Mouse (Mus musculus) mouse embryonic stem cell (cell line): ENCODE results near the gene Bckdha.

ENCODE experiments used
- in situ Hi-C, 2 experiments: fragments of 300-500 bp; cut with MboI; formaldehyde crosslinking; loops; 1 replicate in 1 of 2; 3 replicates in 1 of 2; pipeline ENCODE4 v1.14.3; 2019 to 2020; ENCODE audit warnings: low sequenced_read_pairs in 2 of 2, low pct_unique_long_range_greater_than_20kb in 1 of 2, mixed read lengths in 1 of 2; ENCODE audit not compliant: unreplicated experiment in 1 of 2

The Bckdha gene

GRCm38 (mm10) chr7:25623857-25624370 lies 34.9 kb downstream of the Bckdha start:
- in situ Hi-C loops, result loop anchor here in 1 of 2 experiments (5.0 to 25.0 kb wide), 2 partner anchors 78 to 487 kb away; no protein-coding TSS in a partner anchor

- in situ Hi-C loops, result loop anchor here in 1 of 2 experiments (5.0 to 25.0 kb wide), 2 partner anchors 82 to 483 kb away; no protein-coding TSS in a partner anchor
Measured at GRCm38 (mm10) chr7:25620751-25621150, 38.0 kb downstream of the Bckdha start.

- in situ Hi-C loops, result loop anchor here in 1 of 2 experiments (5.0 to 25.0 kb wide), 2 partner anchors 82 to 483 kb away; no protein-coding TSS in a partner anchor
Measured at GRCm38 (mm10) chr7:25620101-25620500, 38.7 kb downstream of the Bckdha start.

GRCm38 (mm10) chr7:25619722-25619991 lies 39.1 kb downstream of the Bckdha start:
- in situ Hi-C loops, result loop anchor here in 1 of 2 experiments (25.0 kb wide), 1 partner anchor 482 kb away; no protein-coding TSS in a partner anchor

GRCm38 (mm10) chr7:25618865-25619721 lies 39.7 kb downstream of the Bckdha start, which contains the start of gene Dmac2:
TSS of gene Dmac2 (plus strand) at chr7:25619414.
- in situ Hi-C loops, result loop anchor here in 1 of 2 experiments (25.0 kb wide), 1 partner anchor 482 kb away; no protein-coding TSS in a partner anchor

- in situ Hi-C loops, result loop anchor here in 1 of 2 experiments (25.0 kb wide), 1 partner anchor 480 kb away; no protein-coding TSS in a partner anchor
Measured at GRCm38 (mm10) chr7:25617376-25618160, 41.2 kb downstream of the Bckdha start.

- in situ Hi-C loops, result loop anchor here in 1 of 2 experiments (25.0 kb wide), 1 partner anchor 478 kb away; no protein-coding TSS in a partner anchor
Measured at GRCm38 (mm10) chr7:25615706-25616011, 43.1 kb downstream of the Bckdha start, which contains the start of gene Erich4. TSS of gene Erich4 (minus strand) at chr7:25615892.

- in situ Hi-C loops, result loop anchor here in 1 of 2 experiments (25.0 kb wide), 1 partner anchor 478 kb away; no protein-coding TSS in a partner anchor
Measured at GRCm38 (mm10) chr7:25614831-25615705, 43.7 kb downstream of the Bckdha start.

GRCm38 (mm10) chr7:25614086-25614485 lies 44.7 kb downstream of the Bckdha start:
- in situ Hi-C loops, result loop anchor here in 1 of 2 experiments (25.0 kb wide), 1 partner anchor 477 kb away; no protein-coding TSS in a partner anchor

GRCm38 (mm10) chr7:25611501-25611900 lies 47.3 kb downstream of the Bckdha start:
- in situ Hi-C loops, result loop anchor here in 1 of 2 experiments (25.0 kb wide), 1 partner anchor 474 kb away; no protein-coding TSS in a partner anchor

GRCm38 (mm10) chr7:25610056-25610455 lies 48.7 kb downstream of the Bckdha start:
- in situ Hi-C loops, result loop anchor here in 1 of 2 experiments (25.0 kb wide), 1 partner anchor 473 kb away; no protein-coding TSS in a partner anchor

- in situ Hi-C loops, result loop anchor here in 1 of 2 experiments (25.0 kb wide), 1 partner anchor 470 kb away; no protein-coding TSS in a partner anchor
Measured at GRCm38 (mm10) chr7:25607196-25607595, 51.6 kb downstream of the Bckdha start.

- in situ Hi-C loops, result loop anchor here in 1 of 2 experiments (25.0 kb wide), 1 partner anchor 469 kb away; no protein-coding TSS in a partner anchor
Measured at GRCm38 (mm10) chr7:25606625-25607063, 52.1 kb downstream of the Bckdha start.

- in situ Hi-C loops, result loop anchor here in 1 of 2 experiments (25.0 kb wide), 1 partner anchor 464 kb away; no protein-coding TSS in a partner anchor
Measured at GRCm38 (mm10) chr7:25601346-25601745, 57.4 kb downstream of the Bckdha start.

- in situ Hi-C loops, result loop anchor here in 1 of 2 experiments (25.0 kb wide), 1 partner anchor 463 kb away; no protein-coding TSS in a partner anchor
Measured at GRCm38 (mm10) chr7:25600666-25601065, 58.1 kb downstream of the Bckdha start.

- in situ Hi-C loops, result loop anchor here (5.0 to 25.0 kb wide), 4 partner anchors 117 to 462 kb away; no protein-coding TSS in a partner anchor
Measured at GRCm38 (mm10) chr7:25599663-25600062, 59.1 kb downstream of the Bckdha start.

- in situ Hi-C loops, result loop anchor here in 1 of 2 experiments (5.0 kb wide), 1 partner anchor 112 kb away; no protein-coding TSS in a partner anchor
Measured at GRCm38 (mm10) chr7:25593859-25594258, 64.9 kb downstream of the Bckdha start.
